ENCODE assay signal across 9 mouse cellular contexts in the genomic region with DNA sequence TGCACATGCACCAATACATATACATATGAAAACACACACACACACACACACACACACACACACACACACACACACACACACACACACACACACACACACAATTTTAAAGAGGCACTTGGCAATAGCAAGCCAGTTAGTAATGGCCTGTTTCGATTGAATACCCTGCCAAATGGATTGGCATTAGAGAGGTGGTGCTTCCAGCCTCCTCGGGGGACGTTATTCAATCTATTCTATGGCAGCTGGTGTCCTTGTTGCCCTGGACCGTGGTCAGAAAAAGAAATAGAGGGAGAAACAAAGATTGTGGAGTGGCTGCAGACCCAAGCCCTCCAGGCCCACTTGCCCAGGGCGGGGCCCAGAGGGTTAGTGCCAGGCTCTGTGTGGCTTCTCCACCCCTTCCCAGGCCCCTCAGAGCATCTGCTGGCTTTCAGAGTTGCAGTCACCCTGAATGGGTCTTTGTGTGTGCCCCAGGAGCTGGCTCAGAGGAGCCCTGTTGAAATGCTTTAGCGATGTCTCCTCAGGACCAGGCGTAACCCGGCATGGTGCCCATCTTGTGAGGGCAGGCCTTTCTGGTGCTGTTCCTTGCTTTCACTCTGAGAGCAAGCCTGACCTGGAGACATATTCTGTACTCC.
DNase-seq lines count a peak whose midpoint lies in the region; ATAC-seq lines count a peak whose summit lies in the region.
"Had no signal": no experiment of that assay in that cellular context is flagged by ENCODE, and none has a peak within 500 bp of the region (broad histone marks: within the 10 kb centered on the region; RNA-seq: fewer than 3 reads in every experiment).

No protein-coding gene starts in this region.

- intact Hi-C loops in left cerebral cortex, postnatal 14 days (cut with DNase I) = loop anchor here (5.0 kb wide), 2 partner anchors 87 to 488 kb away; no protein-coding TSS in a partner anchor

- no peaks in the 10 kb centered on the region for H3K27me3 ChIP-seq in kidney, embryonic 15.5 days
- no peaks in the 10 kb centered on the region for H3K27me3 ChIP-seq in liver, embryonic 12.5 days (replicated peaks)
- H3K27me3 ChIP-seq: liver, embryonic 13.5 days had no signal

- H3K27ac ChIP-seq in kidney, embryonic 15.5 days = no peak overlapping the region
- no peak overlapping the region for H3K27ac ChIP-seq in liver, embryonic 12.5 days
- H3K27ac ChIP-seq: liver, embryonic 13.5 days had no signal

- H3K4me3 ChIP-seq in kidney, embryonic 15.5 days (replicated peaks) = no peak overlapping the region
- H3K4me3 ChIP-seq in liver, embryonic 12.5 days = no peak overlapping the region
- H3K4me3 ChIP-seq: liver, embryonic 13.5 days had no signal

- no peaks in the 10 kb centered on the region for H3K9me3 ChIP-seq in kidney, embryonic 15.5 days (replicated peaks)
- no peaks in the 10 kb centered on the region for H3K9me3 ChIP-seq in liver, embryonic 12.5 days (replicated peaks)
- H3K9me3 ChIP-seq: liver, embryonic 13.5 days had no signal

- 81% methylated on average over 8 of the region's 8 CpGs for WGBS in kidney, embryonic 15.5 days
- WGBS in liver, embryonic 12.5 days (ENCODE audit: insufficient replicate concordance) = 59% methylated on average over 8 of the region's 8 CpGs

- ATAC-seq in kidney, embryonic 15.5 days (replicated peaks; ENCODE audit: low FRiP score) = no peak
- no peak for ATAC-seq in liver, embryonic 12.5 days

- H3K36me3 ChIP-seq in kidney, embryonic 15.5 days = no peaks in the 10 kb centered on the region
- no peaks in the 10 kb centered on the region for H3K36me3 ChIP-seq in liver, embryonic 12.5 days
- H3K36me3 ChIP-seq: liver, embryonic 13.5 days had no signal

- H3K4me2 ChIP-seq in kidney, embryonic 15.5 days = no peak overlapping the region
- no peak overlapping the region for H3K4me2 ChIP-seq in liver, embryonic 12.5 days
- H3K4me2 ChIP-seq: liver, embryonic 13.5 days had no signal

- peaks cover 7% of the 10 kb centered on the region for H3K4me1 ChIP-seq in kidney, embryonic 15.5 days
- no peaks in the 10 kb centered on the region for H3K4me1 ChIP-seq in liver, embryonic 12.5 days
- H3K4me1 ChIP-seq: liver, embryonic 13.5 days had no signal

- H3K9ac ChIP-seq in kidney, embryonic 15.5 days = no peak overlapping the region
- H3K9ac ChIP-seq in liver, embryonic 12.5 days = no peak overlapping the region
- H3K9ac ChIP-seq: liver, embryonic 13.5 days had no signal

- peak; percentile 49 for DNase-seq in gastrocnemius, postnatal 10 days
- no peak for DNase-seq in gastrocnemius, adult 8-10 months (ENCODE audit: low spot score in 2 of 2)
- DNase-seq in gastrocnemius, postnatal 25 days = peak; percentile 33
- peak; percentile 54 to 56 for DNase-seq in left cerebral cortex, postnatal 14 days (ENCODE audit: low spot score in 2 of 2)
- DNase-seq in right cerebral cortex, postnatal 4 days = peak; percentile 59
- no peak for DNase-seq in thymus, postnatal 4 days
- DNase-seq: liver, embryonic 13.5 days had no signal

Comparison
In these comparisons a context has a peak if more than half of its experiments do, and no peak if none do; other contexts are left out.
1. DNase-seq: peak in gastrocnemius, postnatal 10 days (single experiment), gastrocnemius, postnatal 25 days (single experiment), left cerebral cortex, postnatal 14 days (2 of 2) and right cerebral cortex, postnatal 4 days (single experiment); none in gastrocnemius, adult 8-10 months (0 of 2) and thymus, postnatal 4 days (single experiment).